Comparison of ENCODE assay signal across 8 mouse cellular contexts in the genomic region with DNA sequence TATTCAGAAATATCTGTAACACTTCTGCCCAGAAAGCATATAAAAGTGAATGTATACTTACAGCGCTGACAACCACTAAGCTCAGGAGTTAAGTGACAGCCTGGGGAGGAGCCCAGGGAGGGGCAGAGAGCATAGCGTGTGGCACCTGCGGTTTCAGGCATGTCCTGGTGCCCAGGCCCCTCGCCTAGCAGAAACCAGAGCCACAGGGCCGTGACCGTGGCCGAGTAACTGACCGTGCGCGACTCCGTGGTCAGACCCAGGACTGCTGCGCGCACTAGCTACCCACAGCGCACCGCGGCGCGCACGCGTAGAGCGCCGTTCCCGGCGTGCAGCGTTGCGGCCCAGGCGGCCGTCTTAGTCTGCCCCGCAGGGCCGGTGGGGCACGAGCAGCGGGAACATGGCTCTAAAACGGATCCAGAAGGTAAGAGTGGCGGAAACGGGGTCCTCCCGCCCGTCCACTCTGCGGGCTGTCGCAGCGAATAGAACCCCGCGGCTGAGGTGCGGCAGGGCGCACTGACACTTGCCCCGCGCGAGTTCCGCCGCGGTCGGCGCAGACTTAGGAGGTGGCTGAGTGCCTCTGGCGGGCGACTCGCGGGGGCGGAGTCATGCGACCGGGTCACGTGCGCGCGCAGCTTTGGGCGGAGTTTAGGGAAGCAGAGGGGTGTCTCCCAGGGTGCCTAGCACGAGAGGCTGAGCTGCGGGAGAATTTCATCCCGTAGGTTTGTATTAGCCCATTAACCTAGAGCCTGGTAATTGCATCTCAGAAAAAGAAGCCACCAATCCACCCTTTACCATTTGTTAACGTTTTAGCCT. TPM values are rescaled to one million over a fixed set of nuclear protein-coding genes. Genes with fewer than 3 reads are reported as not detected.
A peak's percentile ranks its signal among the peaks of the same experiment; 100 is the strongest.
DNase-seq lines count a peak whose midpoint lies in the region; ATAC-seq and TF ChIP-seq lines count a peak whose summit lies in the region.

TSS of gene Urgcp (minus strand) at position 557 of the 813 bp plus-strand sequence.

- H3K4me2 ChIP-seq in embryonic facial prominence, embryonic 13.5 days = peak within 1 kb of the TSS; percentile 78
- peak within 1 kb of the TSS; percentile 79 for H3K4me2 ChIP-seq in limb, embryonic 12.5 days
- H3K4me2 ChIP-seq in midbrain, embryonic 15.5 days = peak within 1 kb of the TSS; percentile 74

- peak within 1 kb of the TSS; percentile 94 for H3K9ac ChIP-seq in embryonic facial prominence, embryonic 13.5 days
- H3K9ac ChIP-seq in limb, embryonic 12.5 days (replicated peaks) = peak within 1 kb of the TSS; percentile 81
- H3K9ac ChIP-seq in midbrain, embryonic 15.5 days = peak within 1 kb of the TSS; percentile 85

- peak; percentile 99 for DNase-seq in 3134 (ENCODE audit: extremely low read depth, insufficient read length, low spot score)
- DNase-seq in adrenal gland, postnatal 36 days = peak; percentile 96
- DNase-seq in heart, adult 18-20 months = peak; percentile 96 to 97
- peak; percentile 95 for DNase-seq in kidney, adult 2 months
- peak; percentile 91 to 93 for DNase-seq in spleen, adult 2 months (ENCODE audit: low read depth in 1 of 2, low spot score in 2 of 2)

- H3K27me3 ChIP-seq in embryonic facial prominence, embryonic 13.5 days = no peaks in the 10 kb centered on the region
- no peaks in the 10 kb centered on the region for H3K27me3 ChIP-seq in kidney, adult 2 months (replicated peaks; ENCODE audit: control insufficient read depth, insufficient read depth, low read length)
- no peaks in the 10 kb centered on the region for H3K27me3 ChIP-seq in limb, embryonic 12.5 days
- H3K27me3 ChIP-seq in midbrain, embryonic 15.5 days (replicated peaks) = no peaks in the 10 kb centered on the region
- H3K27me3 ChIP-seq in spleen, adult 2 months (ENCODE audit: control insufficient read depth, insufficient read depth, low read length) = no peaks in the 10 kb centered on the region

- WGBS in embryonic facial prominence, embryonic 13.5 days = under 1% methylated on average over 68 of the region's 68 CpGs
- under 1% methylated on average over 68 of the region's 68 CpGs for WGBS in kidney, adult 2 months
- under 1% methylated on average over 68 of the region's 68 CpGs for WGBS in limb, embryonic 12.5 days
- under 1% methylated on average over 68 of the region's 68 CpGs for WGBS in midbrain, embryonic 15.5 days
- under 1% methylated on average over 68 of the region's 68 CpGs for WGBS in spleen, adult 2 months

- peaks cover 9% of the 10 kb centered on the region for H3K36me3 ChIP-seq in embryonic facial prominence, embryonic 13.5 days
- no peaks in the 10 kb centered on the region for H3K36me3 ChIP-seq in kidney, adult 2 months (ENCODE audit: control insufficient read depth, insufficient read depth, low read length)
- H3K36me3 ChIP-seq in limb, embryonic 12.5 days = peaks cover 7% of the 10 kb centered on the region; the same call in 1 of the 2 replicates
- H3K36me3 ChIP-seq in midbrain, embryonic 15.5 days (replicated peaks) = 0 out of 2 replicates have a peak, but pooled peaks cover 3% of the 10 kb centered on the region
- no peaks in the 10 kb centered on the region for H3K36me3 ChIP-seq in spleen, adult 2 months (ENCODE audit: control insufficient read depth, insufficient read depth, low read length)

- TF ChIP-seq POLR2A in kidney, adult 2 months (IDR thresholded peaks at IDR 0.05; ENCODE audit: low read depth, low read length) = peak; percentile 87
- TF ChIP-seq POLR2A in spleen, adult 2 months (IDR thresholded peaks at IDR 0.05; ENCODE audit: low read depth, low read length) = peak; percentile 96

- H3K4me1 ChIP-seq in embryonic facial prominence, embryonic 13.5 days = peaks cover 11% of the 10 kb centered on the region
- H3K4me1 ChIP-seq in kidney, adult 2 months (ENCODE audit: control insufficient read depth, insufficient read depth, low read length) = peaks cover 2% of the 10 kb centered on the region; the same call in 1 of the 2 replicates
- H3K4me1 ChIP-seq in limb, embryonic 12.5 days (replicated peaks) = peaks cover 13% of the 10 kb centered on the region; the same call in 1 of the 2 replicates
- H3K4me1 ChIP-seq in midbrain, embryonic 15.5 days = peaks cover 14% of the 10 kb centered on the region
- no peaks in the 10 kb centered on the region for H3K4me1 ChIP-seq in spleen, adult 2 months (ENCODE audit: control insufficient read depth, insufficient read depth, insufficient read length)

- ATAC-seq in embryonic facial prominence, embryonic 13.5 days (ENCODE audit: insufficient number of reproducible peaks, insufficient read depth, low FRiP score, low TSS enrichment, low read depth) = peak; percentile 98
- ATAC-seq in limb, embryonic 12.5 days (ENCODE audit: insufficient number of reproducible peaks, insufficient read depth, low FRiP score, low TSS enrichment, low read depth) = peak; percentile 99
- ATAC-seq in midbrain, embryonic 15.5 days (replicated peaks) = peak; percentile 98

- no peaks in the 10 kb centered on the region for H3K9me3 ChIP-seq in embryonic facial prominence, embryonic 13.5 days
- no peaks in the 10 kb centered on the region for H3K9me3 ChIP-seq in limb, embryonic 12.5 days
- H3K9me3 ChIP-seq in midbrain, embryonic 15.5 days = no peaks in the 10 kb centered on the region

- H3K4me3 ChIP-seq in embryonic facial prominence, embryonic 13.5 days = peak within 1 kb of the TSS; percentile 81
- peak within 1 kb of the TSS; percentile 80 for H3K4me3 ChIP-seq in kidney, adult 2 months (ENCODE audit: insufficient read depth, low read depth, low read length)
- peak within 1 kb of the TSS; percentile 70 for H3K4me3 ChIP-seq in limb, embryonic 12.5 days (replicated peaks)
- peak within 1 kb of the TSS; percentile 81 for H3K4me3 ChIP-seq in midbrain, embryonic 15.5 days
- H3K4me3 ChIP-seq in spleen, adult 2 months (ENCODE audit: extremely low read depth, insufficient read depth, insufficient read length) = peak within 1 kb of the TSS; percentile 82

- no peak; the same call in 1 of the 2 replicates for TF ChIP-seq CTCF in kidney, adult 2 months (conservative IDR thresholded peaks at IDR 0.05; ENCODE audit: insufficient read depth, insufficient read length, low read depth, low read length)
- no peak for TF ChIP-seq CTCF in spleen, adult 2 months (IDR thresholded peaks at IDR 0.05; ENCODE audit: extremely low read depth, insufficient read depth, insufficient read length, insufficient replicate concordance)

- H3K27ac ChIP-seq in embryonic facial prominence, embryonic 13.5 days = peak within 1 kb of the TSS; percentile 93
- H3K27ac ChIP-seq in kidney, adult 2 months (ENCODE audit: insufficient read depth, low read depth, low read length) = peak within 1 kb of the TSS; percentile 96
- H3K27ac ChIP-seq in limb, embryonic 12.5 days = peak within 1 kb of the TSS; percentile 96
- peak within 1 kb of the TSS; percentile 96 for H3K27ac ChIP-seq in midbrain, embryonic 15.5 days
- peak within 1 kb of the TSS; percentile 92 for H3K27ac ChIP-seq in spleen, adult 2 months (ENCODE audit: insufficient read depth, low read length)

RNA-seq across cellular contexts. Expression of gene Urgcp, which starts in this region (rescaled TPM):
- 10 to 100 TPM; 59.2 to 64.6 TPM for total RNA-seq in adrenal gland, postnatal 36 days (2021)
- polyA plus RNA-seq in embryonic facial prominence, embryonic 13.5 days (2015; fragmentation: Nextera tagmentation; extraction: Ambion mirVana) = 28.6 and 28.7 TPM in 2 replicates
- total RNA-seq in heart, adult 18-20 months (2021) = 10 to 100 TPM; 58.9 to 59.4 TPM
- polyA plus RNA-seq in kidney, adult 2 months (2012; rRNA removed) = 31.5 and 32.2 TPM in 2 replicates
- polyA plus RNA-seq in limb, embryonic 12.5 days (2016; fragmentation: Nextera tagmentation; extraction: Ambion mirVana) = 24.6 and 25.7 TPM in 2 replicates
- 36.9 and 37.6 TPM in 2 replicates for polyA plus RNA-seq in midbrain, embryonic 15.5 days (2015; fragmentation: Nextera tagmentation; extraction: Ambion mirVana)
- polyA plus RNA-seq in spleen, adult 2 months (2012; rRNA removed) = 11.8 and 12.0 TPM in 2 replicates

Comparison
In these comparisons a context has a peak if more than half of its experiments do, and no peak if none do; other contexts are left out.
1. Peak in every context shown above with its lines: DNase-seq, ATAC-seq, H3K4me3 ChIP-seq and H3K27ac ChIP-seq.